Mouse (Mus musculus): ENCODE data around the gene Exph5. TPM values are rescaled to one million over a fixed set of nuclear protein-coding genes. Genes with fewer than 3 reads are reported as not detected.

The Exph5 gene
- polyA plus RNA-seq, 1 experiment from 2014 or later = 9.1 TPM

DNA sequence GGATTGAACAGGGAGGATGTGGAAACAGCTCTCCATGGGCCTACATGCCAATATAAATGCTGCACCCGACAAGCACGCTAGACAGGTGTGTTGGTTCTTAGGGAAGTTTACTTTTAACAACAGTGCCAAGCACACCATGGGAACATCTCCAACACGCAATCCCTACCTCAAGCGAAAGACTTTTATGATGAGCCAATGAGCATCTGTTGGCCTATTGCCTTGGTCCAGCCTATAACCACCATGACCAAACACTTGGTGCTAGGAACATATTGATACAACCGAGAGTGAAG lies 32.1 kb upstream of the Exph5 start:
- Histone ChIP-seq H3K4me2 (ENCODE audit: low read depth, low read length) (no peak overlapping the region), H3K4me3 (replicated peaks; ENCODE audit: low read length) (no peak overlapping the region), H3K36me3 (ENCODE audit: control insufficient read depth, insufficient read depth, low read length) (no peaks in the 10 kb centered on the region), H3K9ac (ENCODE audit: low read length) (no peak overlapping the region), H3K9me3 (replicated peaks; ENCODE audit: control insufficient read depth, low read length) (no peaks in the 10 kb centered on the region), H3K27me3 (ENCODE audit: control insufficient read depth, insufficient read depth, low read length) (no peaks in the 10 kb centered on the region), H3K4me1 (ENCODE audit: control insufficient read depth, insufficient read depth, low read length) (peaks cover 2% of the 10 kb centered on the region), H3K27ac (ENCODE audit: low read length) (0 out of 2 replicates have a peak overlapping the region, but pooled peaks have one; percentile 1)
- ATAC-seq (ENCODE audit: insufficient read depth, low FRiP score) = no peak
- 86% methylated on average over 5 of the region's 5 CpGs for WGBS

DNA sequence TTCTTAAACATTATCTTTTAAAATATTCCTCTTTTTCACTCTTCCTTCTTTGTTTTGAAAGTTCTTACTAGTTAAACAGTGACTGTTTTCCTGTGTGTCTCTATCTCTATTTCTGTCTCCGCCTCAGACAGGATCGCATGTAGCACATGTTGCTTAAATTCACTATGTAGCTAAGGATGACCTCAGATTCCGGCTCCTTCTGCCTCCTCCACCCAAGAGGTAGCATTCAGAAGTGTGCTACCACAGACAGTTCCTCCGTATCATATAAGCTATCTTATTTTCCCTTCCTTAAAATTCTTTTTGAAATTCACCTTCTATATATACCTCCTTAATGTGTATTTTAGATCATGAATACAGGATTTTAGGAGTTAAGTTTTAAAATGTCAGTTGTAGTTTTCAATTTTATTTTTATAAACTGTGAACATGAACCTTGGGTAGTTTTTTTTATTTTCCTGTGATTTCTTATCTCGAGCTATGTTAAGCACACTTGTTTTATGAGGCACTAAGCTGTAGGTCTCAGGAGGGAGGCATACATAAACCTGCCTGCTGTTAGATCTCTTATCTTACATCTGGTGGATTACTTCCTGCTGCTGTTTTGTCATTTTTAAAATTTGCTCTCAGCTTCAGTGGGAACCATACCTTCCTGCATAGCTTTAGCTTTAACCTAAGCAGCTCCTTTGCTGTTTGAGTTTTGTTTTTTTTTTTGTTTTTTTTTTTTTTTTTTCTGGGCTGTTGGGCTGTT lies 30.0 kb upstream of the Exph5 start:
- Histone ChIP-seq H3K36me3 (ENCODE audit: control insufficient read depth, insufficient read depth, low read length) (no peaks in the 10 kb centered on the region), H3K4me3 (replicated peaks; ENCODE audit: low read length) (no peak overlapping the region), H3K27me3 (ENCODE audit: control insufficient read depth, insufficient read depth, low read length) (no peaks in the 10 kb centered on the region), H3K27ac (ENCODE audit: low read length) (peak overlapping the region; percentile 17; the same call in 1 of the 2 replicates), H3K4me1 (ENCODE audit: control insufficient read depth, insufficient read depth, low read length) (peaks cover 2% of the 10 kb centered on the region; the same call in 1 of the 2 replicates), H3K9ac (ENCODE audit: low read length) (no peak overlapping the region), H3K4me2 (ENCODE audit: low read depth, low read length) (no peak overlapping the region), H3K9me3 (replicated peaks; ENCODE audit: control insufficient read depth, low read length) (no peaks in the 10 kb centered on the region)
- no peak for ATAC-seq (ENCODE audit: insufficient read depth, low FRiP score)
- 59% methylated on average over 5 of the region's 5 CpGs for WGBS

DNA sequence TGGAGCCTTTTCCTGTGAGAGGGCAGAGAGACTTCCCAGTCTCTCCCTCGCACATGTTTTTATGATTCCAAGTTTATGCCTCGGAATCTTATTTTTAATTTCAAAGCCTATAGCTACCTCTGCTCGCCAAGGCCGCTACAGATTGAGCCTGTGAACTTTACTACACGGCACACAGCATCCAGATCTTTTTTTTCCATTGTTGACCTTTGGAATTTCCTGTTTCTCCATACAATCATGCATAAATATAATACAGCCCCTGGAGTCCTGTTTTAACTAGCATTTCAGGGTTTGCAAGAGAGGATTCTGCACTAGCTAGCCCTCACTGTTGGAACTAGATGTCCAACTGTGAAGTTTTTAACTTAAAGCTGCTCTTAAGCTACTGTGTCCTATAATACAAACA lies 29.3 kb upstream of the Exph5 start:
- Histone ChIP-seq H3K9me3 (replicated peaks; ENCODE audit: control insufficient read depth, low read length) (no peaks in the 10 kb centered on the region), H3K27me3 (ENCODE audit: control insufficient read depth, insufficient read depth, low read length) (no peaks in the 10 kb centered on the region), H3K4me1 (ENCODE audit: control insufficient read depth, insufficient read depth, low read length) (peaks cover 2% of the 10 kb centered on the region; the same call in 1 of the 2 replicates), H3K27ac (ENCODE audit: low read length) (peak overlapping the region; percentile 17; the same call in 1 of the 2 replicates), H3K9ac (ENCODE audit: low read length) (peak overlapping the region; percentile 5; the same call in 1 of the 2 replicates), H3K36me3 (ENCODE audit: control insufficient read depth, insufficient read depth, low read length) (no peaks in the 10 kb centered on the region), H3K4me2 (ENCODE audit: low read depth, low read length) (no peak overlapping the region), H3K4me3 (replicated peaks; ENCODE audit: low read length) (no peak overlapping the region)
- WGBS = 37% methylated on average over 5 of the region's 5 CpGs
- ATAC-seq (ENCODE audit: insufficient read depth, low FRiP score) = no peak

DNA sequence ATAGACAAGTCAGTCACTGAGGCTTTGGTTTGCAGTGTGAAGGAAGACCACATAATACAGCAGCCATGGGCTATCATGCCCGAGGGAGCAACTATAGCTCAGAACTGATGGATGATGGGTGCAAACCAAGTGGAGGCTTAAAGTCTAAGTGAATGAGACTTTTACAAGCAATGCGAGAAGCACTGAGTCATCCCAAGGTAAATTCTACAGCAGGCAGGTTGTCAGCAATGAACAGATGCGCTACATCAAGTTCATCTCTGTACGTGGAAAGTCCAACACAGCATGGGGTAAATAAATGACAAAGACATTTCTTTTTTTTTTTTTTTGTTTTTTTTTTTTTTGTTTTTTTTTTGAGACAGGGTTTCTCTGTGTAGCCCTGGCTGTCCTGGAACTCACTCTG lies 28.8 kb upstream of the Exph5 start:
- Histone ChIP-seq H3K4me2 (ENCODE audit: low read depth, low read length) (no peak overlapping the region), H3K27me3 (ENCODE audit: control insufficient read depth, insufficient read depth, low read length) (no peaks in the 10 kb centered on the region), H3K27ac (ENCODE audit: low read length) (peak overlapping the region; percentile 17; the same call in 1 of the 2 replicates), H3K9ac (ENCODE audit: low read length) (peak overlapping the region; percentile 5; the same call in 1 of the 2 replicates), H3K4me3 (replicated peaks; ENCODE audit: low read length) (no peak overlapping the region), H3K9me3 (replicated peaks; ENCODE audit: control insufficient read depth, low read length) (no peaks in the 10 kb centered on the region), H3K4me1 (ENCODE audit: control insufficient read depth, insufficient read depth, low read length) (peaks cover 2% of the 10 kb centered on the region; the same call in 1 of the 2 replicates), H3K36me3 (ENCODE audit: control insufficient read depth, insufficient read depth, low read length) (no peaks in the 10 kb centered on the region)
- ATAC-seq (ENCODE audit: insufficient read depth, low FRiP score) = no peak
- 73% methylated on average over 4 of the region's 4 CpGs for whole genome bisulfite sequencing

DNA sequence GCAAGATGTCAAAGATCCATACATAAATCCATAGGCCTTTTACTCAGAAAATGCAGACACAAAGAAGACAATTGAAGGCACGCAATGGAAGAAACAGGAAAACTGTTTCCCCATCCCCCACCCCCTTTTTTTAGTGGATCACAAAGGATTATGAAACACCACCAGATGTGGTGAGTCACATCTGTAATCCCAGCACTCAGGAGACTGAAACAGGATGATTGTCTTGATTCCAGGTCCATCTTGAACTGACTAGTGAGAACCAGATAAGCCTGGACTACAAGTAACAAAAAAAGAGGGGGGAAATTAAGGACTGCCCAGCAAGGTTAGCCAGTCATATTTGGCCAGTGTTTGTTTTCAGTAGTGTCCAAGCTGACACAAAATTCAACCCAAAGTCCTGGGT lies 25.1 kb upstream of the Exph5 start:
- Histone ChIP-seq H3K4me3 (replicated peaks; ENCODE audit: low read length) (no peak overlapping the region), H3K4me2 (ENCODE audit: low read depth, low read length) (no peak overlapping the region), H3K27ac (ENCODE audit: low read length) (no peak overlapping the region), H3K9me3 (replicated peaks; ENCODE audit: control insufficient read depth, low read length) (no peaks in the 10 kb centered on the region), H3K27me3 (ENCODE audit: control insufficient read depth, insufficient read depth, low read length) (no peaks in the 10 kb centered on the region), H3K4me1 (ENCODE audit: control insufficient read depth, insufficient read depth, low read length) (no peaks in the 10 kb centered on the region), H3K9ac (ENCODE audit: low read length) (no peak overlapping the region), H3K36me3 (ENCODE audit: control insufficient read depth, insufficient read depth, low read length) (no peaks in the 10 kb centered on the region)
- WGBS = 89% methylated on average over 1 of the region's 1 CpGs
- no peak for ATAC-seq (ENCODE audit: insufficient read depth, low FRiP score)

DNA sequence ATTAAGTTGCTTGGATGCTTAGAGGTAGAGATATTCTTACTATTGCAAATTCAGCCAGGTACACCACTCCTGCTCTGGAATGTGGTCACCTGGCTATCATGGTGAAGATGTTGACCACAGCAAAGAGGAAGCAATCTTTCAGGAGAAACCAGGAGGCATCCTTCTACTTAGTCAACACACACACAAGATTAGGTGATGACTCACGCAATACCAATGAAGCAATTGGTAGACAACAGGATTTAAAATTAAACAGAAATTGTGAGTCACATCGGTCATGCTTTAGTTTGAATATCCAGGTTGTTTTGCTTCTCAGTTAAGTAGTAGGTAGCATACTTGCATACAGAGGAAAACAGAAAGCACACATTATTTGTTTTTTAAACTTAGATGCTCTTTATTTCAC lies 22.5 kb upstream of the Exph5 start:
- no peaks in the 10 kb centered on the region for H3K27me3 ChIP-seq (ENCODE audit: control insufficient read depth, insufficient read depth, low read length)
- no peak overlapping the region for H3K27ac ChIP-seq (ENCODE audit: low read length)
- no peak overlapping the region for H3K4me2 ChIP-seq (ENCODE audit: low read depth, low read length)
- 83% methylated on average over 2 of the region's 2 CpGs for WGBS
- no peak for ATAC-seq (ENCODE audit: insufficient read depth, low FRiP score)
- H3K4me1 ChIP-seq (ENCODE audit: control insufficient read depth, insufficient read depth, low read length) = no peaks in the 10 kb centered on the region
- H3K36me3 ChIP-seq (ENCODE audit: control insufficient read depth, insufficient read depth, low read length) = no peaks in the 10 kb centered on the region
- H3K9me3 ChIP-seq (replicated peaks; ENCODE audit: control insufficient read depth, low read length) = no peaks in the 10 kb centered on the region
- no peak overlapping the region for H3K4me3 ChIP-seq (replicated peaks; ENCODE audit: low read length)
- H3K9ac ChIP-seq (ENCODE audit: low read length) = no peak overlapping the region

DNA sequence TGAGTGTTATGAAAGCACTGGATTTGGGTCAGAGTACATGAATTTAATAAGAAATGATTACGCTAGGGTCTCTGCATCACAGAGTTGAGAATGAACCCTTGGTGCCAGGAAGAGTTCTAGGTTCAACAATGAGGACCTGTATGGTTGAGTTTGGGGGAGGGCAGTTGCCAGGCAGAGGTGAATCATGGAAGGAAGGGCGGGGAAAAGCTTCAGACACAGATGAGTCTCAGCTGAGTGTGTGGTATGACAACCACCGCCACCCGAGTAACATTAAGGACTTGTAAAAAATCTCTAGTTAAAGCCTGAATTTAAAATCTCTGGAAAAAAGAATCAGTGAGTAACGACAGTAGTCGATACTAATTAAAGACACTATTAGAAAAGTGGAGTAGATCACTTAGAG lies 14.7 kb upstream of the Exph5 start:
- H3K4me1 ChIP-seq (ENCODE audit: control insufficient read depth, insufficient read depth, low read length) = no peaks in the 10 kb centered on the region
- 75% methylated on average over 6 of the region's 6 CpGs for WGBS
- H3K9ac ChIP-seq (ENCODE audit: low read length) = no peak overlapping the region
- H3K4me3 ChIP-seq (replicated peaks; ENCODE audit: low read length) = no peak overlapping the region
- H3K27me3 ChIP-seq (ENCODE audit: control insufficient read depth, insufficient read depth, low read length) = no peaks in the 10 kb centered on the region
- no peak overlapping the region for H3K27ac ChIP-seq (ENCODE audit: low read length)
- ATAC-seq (ENCODE audit: insufficient read depth, low FRiP score) = no peak
- no peaks in the 10 kb centered on the region for H3K36me3 ChIP-seq (ENCODE audit: control insufficient read depth, insufficient read depth, low read length)
- H3K9me3 ChIP-seq (replicated peaks; ENCODE audit: control insufficient read depth, low read length) = no peaks in the 10 kb centered on the region
- no peak overlapping the region for H3K4me2 ChIP-seq (ENCODE audit: low read depth, low read length)

DNA sequence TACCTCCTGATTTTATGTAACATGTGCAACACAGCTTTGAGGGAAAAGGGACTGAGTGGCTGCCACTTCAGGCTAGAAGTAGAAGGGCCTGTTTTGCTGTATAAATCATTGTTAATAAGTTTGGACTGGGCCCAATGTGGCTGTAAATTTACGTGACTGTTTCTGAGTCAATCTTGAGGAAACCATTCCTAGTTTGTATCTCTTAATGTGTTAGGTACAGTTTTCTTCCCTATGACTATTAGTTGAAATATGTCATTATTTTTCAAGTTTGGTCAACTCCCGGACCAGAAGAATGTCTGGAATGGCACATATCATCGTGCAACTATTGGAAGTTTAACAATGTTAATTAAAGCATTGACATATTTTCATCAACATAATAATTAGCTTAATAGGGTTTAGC lies 11.5 kb upstream of the Exph5 start:
- Histone ChIP-seq H3K4me2 (ENCODE audit: low read depth, low read length) (no peak overlapping the region), H3K27me3 (ENCODE audit: control insufficient read depth, insufficient read depth, low read length) (no peaks in the 10 kb centered on the region), H3K4me3 (replicated peaks; ENCODE audit: low read length) (no peak overlapping the region), H3K4me1 (ENCODE audit: control insufficient read depth, insufficient read depth, low read length) (no peaks in the 10 kb centered on the region), H3K36me3 (ENCODE audit: control insufficient read depth, insufficient read depth, low read length) (no peaks in the 10 kb centered on the region), H3K9me3 (replicated peaks; ENCODE audit: control insufficient read depth, low read length) (no peaks in the 10 kb centered on the region), H3K9ac (ENCODE audit: low read length) (no peak overlapping the region), H3K27ac (ENCODE audit: low read length) (no peak overlapping the region)
- no peak for ATAC-seq (ENCODE audit: insufficient read depth, low FRiP score)
- 65% methylated on average over 3 of the region's 3 CpGs for WGBS

DNA sequence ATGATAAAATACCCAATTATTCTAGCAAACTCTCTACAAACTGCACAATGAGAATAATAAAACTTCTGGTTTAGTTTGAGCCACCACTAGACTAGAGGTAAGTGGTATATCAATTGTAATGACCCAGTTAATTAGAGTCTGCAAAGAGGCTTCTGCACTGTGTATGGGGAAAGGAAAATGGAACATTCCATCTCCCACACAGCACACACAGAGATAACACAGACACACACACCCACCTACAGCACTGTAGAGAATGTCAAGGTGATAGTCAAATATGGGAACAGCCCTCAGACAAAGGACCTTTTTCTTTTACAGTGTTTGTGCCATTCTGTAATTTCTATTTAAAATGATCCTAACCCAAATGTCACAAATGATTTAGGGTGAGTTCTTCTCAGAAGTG lies 8.6 kb upstream of the Exph5 start:
- no peak overlapping the region for H3K4me2 ChIP-seq (ENCODE audit: low read depth, low read length)
- H3K9me3 ChIP-seq (replicated peaks; ENCODE audit: control insufficient read depth, low read length) = no peaks in the 10 kb centered on the region
- ATAC-seq (ENCODE audit: insufficient read depth, low FRiP score) = no peak
- H3K9ac ChIP-seq (ENCODE audit: low read length) = no peak overlapping the region
- no peaks in the 10 kb centered on the region for H3K27me3 ChIP-seq (ENCODE audit: control insufficient read depth, insufficient read depth, low read length)
- no peaks in the 10 kb centered on the region for H3K36me3 ChIP-seq (ENCODE audit: control insufficient read depth, insufficient read depth, low read length)
- H3K4me1 ChIP-seq (ENCODE audit: control insufficient read depth, insufficient read depth, low read length) = no peaks in the 10 kb centered on the region
- no peak overlapping the region for H3K27ac ChIP-seq (ENCODE audit: low read length)
- no peak overlapping the region for H3K4me3 ChIP-seq (replicated peaks; ENCODE audit: low read length)
